Mouse (Mus musculus) hindbrain, embryonic 16.5 days (tissue): ENCODE data around the gene Cnot11. TPM values are rescaled to one million over a fixed set of nuclear protein-coding genes. Genes with fewer than 3 reads are reported as not detected.
"Not testable (repeated sequence)": the region's sequence is repeated elsewhere in the genome, so short reads cannot be mapped to it uniquely, and the experiment has no call there.

Source experiments
- ATAC-seq: fragments of 200-750 bp; cut with Nextera tagmentation; 2 replicates; pipeline ENCODE4 v1.8.0; 2017; ENCODE audit warnings: moderate TSS enrichment, moderate library complexity
- H3K27ac ChIP-seq: fragments of 300-500 bp; sonication (generic); 2 replicates; pipeline ENCODE4 v1.5.1; 2014; ENCODE audit warnings: low read depth, mild to moderate bottlenecking, control low read depth, low read length, moderate library complexity
- H3K27me3 ChIP-seq: fragments of 300-500 bp; sonication (generic); replicated peaks from 2 replicates; pipeline ENCODE4 v1.6.1; 2014; ENCODE audit warnings: low read length; ENCODE audit not compliant: control insufficient read depth, insufficient read depth
- H3K36me3 ChIP-seq: fragments of 300-500 bp; sonication (generic); 2 replicates; pipeline ENCODE4 v1.6.1; 2014; ENCODE audit warnings: mild to moderate bottlenecking, low read length, moderate library complexity, mixed read lengths; ENCODE audit not compliant: control insufficient read depth, insufficient read depth
- H3K4me1 ChIP-seq: fragments of 300-500 bp; sonication (generic); 2 replicates; pipeline ENCODE4 v1.6.1; 2014; ENCODE audit warnings: low read depth, low read length; ENCODE audit not compliant: control insufficient read depth, insufficient read depth
- H3K4me2 ChIP-seq: fragments of 300-500 bp; sonication (generic); 2 replicates; pipeline ENCODE4 v1.6.1; 2014; ENCODE audit warnings: mild to moderate bottlenecking, low read length, control low read depth, moderate library complexity
- H3K4me3 ChIP-seq: fragments of 300-500 bp; sonication (generic); 2 replicates; pipeline ENCODE4 v1.5.1; 2014; ENCODE audit warnings: mild to moderate bottlenecking, low read length, control low read depth, moderate library complexity
- H3K9ac ChIP-seq: fragments of 300-500 bp; sonication (generic); 2 replicates; pipeline ENCODE4 v1.6.1; 2014; ENCODE audit warnings: low read depth, mild to moderate bottlenecking, control low read depth, low read length, moderate library complexity
- H3K9me3 ChIP-seq: fragments of 300-500 bp; sonication (generic); 2 replicates; pipeline ENCODE4 v1.6.1; 2014; ENCODE audit warnings: mild to moderate bottlenecking, low read length, moderate library complexity; ENCODE audit not compliant: control insufficient read depth
- WGBS: fragments of 180-500 bp; shearing (Covaris S2); extraction: QIAGEN DNeasy Blood & Tissue Kit; methylation state at CpG from one replicate; pipeline ENCODE4 v1.1.7; 2014; 5-methylcytosine and 5-hydroxymethylcytosine counted together
- polyA plus RNA-seq: library from polyadenylated mRNA; unstranded; fragments of >200 nt; fragmentation: Nextera tagmentation; extraction: Ambion mirVana; gene quantifications from 2 replicates; pipeline ENCODE4 v1.2.1, GENCODE M21; 2015

The Cnot11 gene
- polyA plus RNA-seq, 1 experiment from 2014 or later: 11.4 TPM

DNA sequence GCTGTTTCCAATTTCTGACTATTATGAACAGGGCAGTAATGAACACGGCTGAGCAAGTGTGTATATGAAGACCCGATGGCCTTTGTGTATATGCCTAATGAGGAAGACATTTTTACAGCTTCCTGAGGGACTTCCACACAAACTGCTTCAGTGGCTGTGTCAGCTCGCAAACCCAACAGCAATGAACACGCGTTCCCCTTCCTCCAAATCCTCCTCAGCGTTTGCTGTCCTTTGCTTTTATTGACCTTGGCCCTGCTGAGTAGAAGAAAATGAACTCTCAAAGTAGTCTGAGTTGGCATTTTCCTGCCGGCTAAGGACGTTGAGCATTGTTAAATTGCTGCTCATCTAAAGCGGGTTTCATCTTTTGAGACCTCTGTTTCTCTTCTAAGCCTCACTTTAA is 50.6 kb downstream of the Cnot11 start:
- no peaks in the 10 kb centered on the region for H3K27me3 ChIP-seq
- H3K4me2 ChIP-seq: no peak overlapping the region
- ATAC-seq: no peak
- WGBS: 89% methylated on average over 9 of the region's 9 CpGs
- no peak overlapping the region for H3K4me3 ChIP-seq
- H3K9me3 ChIP-seq: no peaks in the 10 kb centered on the region
- no peak overlapping the region for H3K9ac ChIP-seq
- H3K4me1 ChIP-seq: no peaks in the 10 kb centered on the region
- no peaks in the 10 kb centered on the region for H3K36me3 ChIP-seq
- no peak overlapping the region for H3K27ac ChIP-seq

- WGBS: 76% methylated on average over 5 of the region's 5 CpGs
These were observed 55.4 kb downstream of the Cnot11 start for GRCm38 (mm10) chr1:39590193-39590592.

GRCm38 (mm10) chr1:39591557-39591956 is 56.8 kb downstream of the Cnot11 start:
- H3K4me1 ChIP-seq, H3K27me3 ChIP-seq, ATAC-seq, H3K27ac ChIP-seq, H3K9me3 ChIP-seq, H3K4me2 ChIP-seq, H3K4me3 ChIP-seq, H3K36me3 ChIP-seq, H3K9ac ChIP-seq: not testable (repeated sequence)
- WGBS: 61% methylated on average over 1 of the region's 1 CpGs

More at GRCm38 (mm10) chr1:39590193-39590592, 55.4 kb downstream of the Cnot11 start:
- no peak overlapping the region for H3K27ac ChIP-seq
- no peak overlapping the region for H3K4me3 ChIP-seq
- no peaks in the 10 kb centered on the region for H3K4me1 ChIP-seq
- H3K9ac ChIP-seq: no peak overlapping the region
- no peak for ATAC-seq
- H3K9me3 ChIP-seq: no peaks in the 10 kb centered on the region
- no peaks in the 10 kb centered on the region for H3K36me3 ChIP-seq
- H3K4me2 ChIP-seq: no peak overlapping the region
- no peaks in the 10 kb centered on the region for H3K27me3 ChIP-seq

DNA sequence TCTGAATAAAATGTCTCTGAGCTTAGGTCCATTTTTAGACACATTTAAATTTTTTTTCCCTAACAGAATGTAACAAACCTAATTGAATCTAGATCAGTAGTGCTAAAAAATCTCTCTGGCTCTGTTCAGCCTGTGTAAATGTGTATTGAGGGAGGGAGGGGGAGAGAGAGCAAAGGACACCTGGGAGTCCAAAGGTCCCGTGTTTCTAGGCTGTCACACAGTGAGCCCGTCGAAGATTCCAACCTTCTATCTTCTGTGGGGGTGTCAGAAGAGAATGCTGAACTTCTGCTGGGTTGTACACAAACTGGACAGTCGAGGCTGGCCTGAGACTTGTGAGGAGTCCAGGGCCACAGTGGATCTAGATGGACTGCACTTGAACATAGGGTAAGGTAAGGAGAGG is 57.3 kb downstream of the Cnot11 start:
- WGBS: 77% methylated on average over 4 of the region's 4 CpGs
- Histone ChIP-seq H3K4me1 (no peaks in the 10 kb centered on the region), H3K27ac (no peak overlapping the region), H3K36me3 (no peaks in the 10 kb centered on the region), H3K9ac (no peak overlapping the region), H3K4me3 (no peak overlapping the region), H3K27me3 (no peaks in the 10 kb centered on the region), H3K4me2 (no peak overlapping the region), H3K9me3 (no peaks in the 10 kb centered on the region)
- no peak for ATAC-seq

DNA sequence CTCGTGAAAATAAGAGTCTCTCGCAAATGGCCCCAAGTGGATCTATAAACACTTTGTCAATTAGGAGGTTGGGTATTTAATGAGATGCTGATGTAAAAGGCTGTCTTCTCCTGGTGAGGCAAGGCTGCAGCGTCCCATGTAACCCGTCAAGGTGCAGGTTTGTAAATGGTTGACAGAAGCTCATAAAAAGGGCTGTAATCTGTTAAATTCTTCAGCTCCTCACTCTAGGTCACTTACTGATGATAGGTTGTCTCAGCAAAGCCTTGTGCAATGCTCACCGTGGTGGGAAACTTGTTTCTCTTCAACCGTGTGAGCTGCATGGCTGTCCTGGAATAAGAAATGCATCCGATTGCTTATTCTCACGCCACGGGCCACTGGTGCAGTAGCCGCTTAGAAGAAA is 59.0 kb downstream of the Cnot11 start:
- WGBS: 80% methylated on average over 10 of the region's 10 CpGs
- Histone ChIP-seq H3K4me2 (no peak overlapping the region), H3K27ac (no peak overlapping the region), H3K4me1 (no peaks in the 10 kb centered on the region), H3K36me3 (no peaks in the 10 kb centered on the region), H3K27me3 (no peaks in the 10 kb centered on the region), H3K9ac (no peak overlapping the region), H3K9me3 (no peaks in the 10 kb centered on the region), H3K4me3 (no peak overlapping the region)
- ATAC-seq: no peak

Other genes starting within 250 kb of the Cnot11 start
- gene Rpl31, start 167.2 kb upstream of the Cnot11 start, polyA plus RNA-seq: 257 and 276 TPM in 2 replicates
- 9.9 and 12.3 TPM in 2 replicates for gene Tbc1d8, start 56.2 kb upstream of the Cnot11 start, polyA plus RNA-seq
- 21.2 and 22.2 TPM in 2 replicates for gene Rnf149, start 42.4 kb downstream of the Cnot11 start, polyA plus RNA-seq
- 9.4 and 12.5 TPM in 2 replicates for gene Creg2, start 116.5 kb downstream of the Cnot11 start, polyA plus RNA-seq
- 0.23 and 0.30 TPM in 2 replicates for gene Rfx8, start 186.0 kb downstream of the Cnot11 start, polyA plus RNA-seq